Mouse (Mus musculus) MEL (cell line): ENCODE measurements around the gene Atl2. TPM values are rescaled to one million over a fixed set of nuclear protein-coding genes. Genes with fewer than 3 reads are reported as not detected.

Experiments
- DNase-seq: peaks from one replicate; pipeline ENCODE4 v3.0.0; 2011; ENCODE audit warnings: low read depth, low spot score
- H3K27ac ChIP-seq: 2 replicates; pipeline ENCODE4 v1.5.1; 2012; ENCODE audit warnings: low read depth, mild to moderate bottlenecking, control low read depth, low read length, moderate library complexity; ENCODE audit not compliant: control insufficient read depth
- H3K27me3 ChIP-seq, 2 experiments: fragments of 150-350 bp in 1 of 2; sonication (generic) in 1 of 2; 2 replicates each; pipeline ENCODE4 v1.6.1; 2012; ENCODE audit warnings: low read length in 2 of 2, mild to moderate bottlenecking in 2 of 2, improper control_type of control experiment in 1 of 2, moderate library complexity in 1 of 2; ENCODE audit not compliant: insufficient read depth in 2 of 2, control insufficient read depth in 1 of 2
- H3K36me3 ChIP-seq, 2 experiments: 2 replicates each; pipeline ENCODE4 v1.6.1; 2012 to 2014; ENCODE audit warnings: low read length in 2 of 2, improper control_type of control experiment in 1 of 2, inconsistent platforms in 1 of 2, mild to moderate bottlenecking in 1 of 2; ENCODE audit not compliant: insufficient read depth in 2 of 2, control insufficient read depth in 1 of 2
- H3K4me1 ChIP-seq, 2 experiments: fragments of 150-350 bp in 1 of 2; sonication (generic) in 1 of 2; 2 replicates each; pipeline ENCODE4 v1.6.1; 2012; ENCODE audit warnings: low read length in 2 of 2, improper control_type of control experiment in 1 of 2, mild to moderate bottlenecking in 1 of 2; ENCODE audit not compliant: insufficient read depth in 2 of 2, control insufficient read depth in 1 of 2
- H3K4me3 ChIP-seq, 2 experiments: fragments of 150-350 bp in 1 of 2; sonication (generic) in 1 of 2; 2 replicates each; pipeline ENCODE4 v1.5.1; 2012; ENCODE audit warnings: low read depth in 2 of 2, low read length in 2 of 2, mild to moderate bottlenecking in 2 of 2, moderate library complexity in 2 of 2, control low read depth in 1 of 2, improper control_type of control experiment in 1 of 2; ENCODE audit not compliant: control insufficient read depth in 1 of 2, insufficient read depth in 1 of 2
- H3K79me2 ChIP-seq: 2 replicates; pipeline ENCODE4 v1.6.1; 2012; ENCODE audit warnings: mild to moderate bottlenecking, low read length, moderate library complexity; ENCODE audit not compliant: control insufficient read depth, poor library complexity, insufficient read depth
- H3K9ac ChIP-seq: 2 replicates; pipeline ENCODE4 v1.6.1; 2012; ENCODE audit warnings: low read depth, mild to moderate bottlenecking, control low read depth, low read length, moderate library complexity; ENCODE audit not compliant: control insufficient read depth, poor library complexity, severe bottlenecking
- H3K9me3 ChIP-seq: fragments of 150-350 bp; sonication (generic); replicated peaks from 2 replicates; pipeline ENCODE4 v1.6.1; 2012; ENCODE audit warnings: mild to moderate bottlenecking, low read length, improper control_type of control experiment, moderate library complexity; ENCODE audit not compliant: insufficient read depth
- BHLHE40 ChIP-seq: IDR thresholded peaks from 2 replicates; pipeline ENCODE4 v1.6.1; 2012; ENCODE audit warnings: low read depth, mild to moderate bottlenecking, inconsistent platforms, low read length, improper control_type of control experiment, borderline replicate concordance
- CHD1 ChIP-seq: IDR thresholded peaks from 2 replicates; pipeline ENCODE4 v1.6.1; 2012; ENCODE audit warnings: low read depth, mild to moderate bottlenecking, inconsistent platforms, low read length, improper control_type of control experiment
- CHD2 ChIP-seq: IDR thresholded peaks from 2 replicates; pipeline ENCODE4 v1.6.1; 2011; ENCODE audit warnings: low read length, improper control_type of control experiment
- E2F4 ChIP-seq: IDR thresholded peaks from 2 replicates; pipeline ENCODE4 v1.6.1; 2011; ENCODE audit warnings: low read depth, low read length, improper control_type of control experiment, borderline replicate concordance
- EP300 ChIP-seq, 2 experiments: IDR thresholded peaks; 2 replicates each; pipeline ENCODE4 v1.6.1; 2011; ENCODE audit warnings: improper control_type of control experiment in 2 of 2, low read length in 2 of 2, low read depth in 1 of 2, mild to moderate bottlenecking in 1 of 2
- GATA1 ChIP-seq: IDR thresholded peaks from 2 replicates; pipeline ENCODE4 v1.6.1; 2011; ENCODE audit warnings: low read depth, low read length, improper control_type of control experiment
- MAFK ChIP-seq: IDR thresholded peaks from 2 replicates; pipeline ENCODE4 v1.6.1; 2011; ENCODE audit warnings: low read depth, mild to moderate bottlenecking, low read length, improper control_type of control experiment, borderline replicate concordance
- MAX ChIP-seq: IDR thresholded peaks from 2 replicates; pipeline ENCODE4 v1.6.1; 2011; ENCODE audit warnings: low read length, improper control_type of control experiment
- MXI1 ChIP-seq: IDR thresholded peaks from 2 replicates; pipeline ENCODE4 v1.6.1; 2011; ENCODE audit warnings: mild to moderate bottlenecking, low read depth, low read length, improper control_type of control experiment
- NRF1 ChIP-seq: IDR thresholded peaks from 2 replicates; pipeline ENCODE4 v1.6.1; 2014; ENCODE audit warnings: low read depth, mild to moderate bottlenecking, inconsistent platforms, low read length, improper control_type of control experiment, moderate library complexity; ENCODE audit not compliant: poor library complexity, insufficient read depth, severe bottlenecking
- POLR2AphosphoS5 ChIP-seq: IDR thresholded peaks from 2 replicates; pipeline ENCODE4 v1.6.1; 2012; ENCODE audit warnings: low read depth, borderline replicate concordance, mild to moderate bottlenecking, inconsistent platforms, low read length, moderate library complexity, mixed read lengths
- RAD21 ChIP-seq: IDR thresholded peaks from 2 replicates; pipeline ENCODE4 v1.6.1; 2011; ENCODE audit warnings: mild to moderate bottlenecking, low read depth, low read length, improper control_type of control experiment
- RCOR1 ChIP-seq: IDR thresholded peaks from 2 replicates; pipeline ENCODE4 v1.6.1; 2012; ENCODE audit warnings: low read depth, mild to moderate bottlenecking, inconsistent platforms, low read length, improper control_type of control experiment
- SMC3 ChIP-seq: IDR thresholded peaks from 2 replicates; pipeline ENCODE4 v1.6.1; 2011; ENCODE audit warnings: low read depth, low read length, improper control_type of control experiment
- TAL1 ChIP-seq: IDR thresholded peaks from 2 replicates; pipeline ENCODE4 v1.6.1; 2012; ENCODE audit warnings: mild to moderate bottlenecking, inconsistent platforms, low read length, moderate library complexity, mixed read lengths
- TBP ChIP-seq: IDR thresholded peaks from 2 replicates; pipeline ENCODE4 v1.8.0; 2011; ENCODE audit warnings: low read depth, low read length, improper control_type of control experiment
- TCF12 ChIP-seq: IDR thresholded peaks from 2 replicates; pipeline ENCODE4 v1.6.1; 2014; ENCODE audit warnings: low read depth, mild to moderate bottlenecking, inconsistent platforms, low read length, improper control_type of control experiment, moderate library complexity
- UBTF ChIP-seq: IDR thresholded peaks from 2 replicates; pipeline ENCODE4 v1.6.1; 2012; ENCODE audit warnings: low read depth, mild to moderate bottlenecking, inconsistent platforms, low read length, improper control_type of control experiment, moderate library complexity, borderline replicate concordance; ENCODE audit not compliant: insufficient read depth
- USF1 ChIP-seq: IDR thresholded peaks from 2 replicates; pipeline ENCODE4 v1.6.1; 2014; ENCODE audit warnings: low read depth, mild to moderate bottlenecking, inconsistent platforms, low read length, improper control_type of control experiment, moderate library complexity
- USF2 ChIP-seq, 2 experiments: IDR thresholded peaks; 2 replicates each; pipeline ENCODE4 v1.6.1; 2011 to 2012; ENCODE audit warnings: improper control_type of control experiment in 2 of 2, low read length in 2 of 2, borderline replicate concordance in 1 of 2, inconsistent platforms in 1 of 2, low read depth in 1 of 2, mild to moderate bottlenecking in 1 of 2; ENCODE audit not compliant: insufficient read depth in 1 of 2
- ZNF384 ChIP-seq: IDR thresholded peaks from 2 replicates; pipeline ENCODE4 v1.6.1; 2012; ENCODE audit warnings: low read depth, mild to moderate bottlenecking, inconsistent platforms, low read length, improper control_type of control experiment
- polyA plus RNA-seq, 2 experiments: library from polyadenylated mRNA; stranded (reverse) in 1 of 2; unstranded in 1 of 2; fragments of >175 nt in 1 of 2; fragments of >200 nt in 1 of 2; gene quantifications; 2 replicates each; pipeline versions ENCODE4 v1.2.1 to v1.2.4; 2012; ENCODE audit warnings: low replicate concordance in 2 of 2, low read depth in 1 of 2; ENCODE audit not compliant: insufficient read length in 2 of 2, insufficient read depth in 1 of 2, missing spikeins in 1 of 2
- total RNA-seq: library from RNA; depleted of rRNA; stranded (reverse); fragments of 300-350 nt; gene quantifications from 2 replicates; pipeline ENCODE4 v1.2.3, GENCODE M21; 2012

The Atl2 gene
- total and polyA plus RNA-seq, 3 experiments = 29.5 to 118 (median 43.3) TPM

DNA sequence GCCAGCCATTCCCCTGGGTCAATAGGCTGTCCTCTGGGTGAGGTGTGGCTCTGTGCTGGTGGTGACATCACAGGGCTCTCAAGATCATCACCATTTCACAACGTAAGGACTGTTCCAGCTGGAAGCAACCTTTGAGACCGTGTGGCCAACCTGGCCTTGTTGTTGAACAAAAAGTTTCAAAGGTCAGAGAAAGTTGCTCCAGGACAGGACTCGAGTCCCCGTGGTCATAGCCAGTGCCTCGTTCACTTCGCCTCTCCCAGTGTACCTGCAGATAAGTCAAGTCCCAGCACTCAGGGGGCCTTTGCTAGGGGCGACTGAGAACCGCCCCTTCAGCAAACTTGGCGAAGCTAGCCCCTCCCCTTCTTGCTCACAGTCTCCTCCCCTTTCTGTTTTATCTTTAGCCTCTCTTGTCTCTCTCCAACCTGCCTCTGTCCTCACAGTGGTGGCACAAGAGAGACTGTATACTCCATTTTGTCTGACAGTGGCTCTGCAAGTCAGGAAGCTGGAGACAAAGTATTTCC lies 22.6 kb upstream of the Atl2 start (continued):
- TF ChIP-seq UBTF = no peak

DNA sequence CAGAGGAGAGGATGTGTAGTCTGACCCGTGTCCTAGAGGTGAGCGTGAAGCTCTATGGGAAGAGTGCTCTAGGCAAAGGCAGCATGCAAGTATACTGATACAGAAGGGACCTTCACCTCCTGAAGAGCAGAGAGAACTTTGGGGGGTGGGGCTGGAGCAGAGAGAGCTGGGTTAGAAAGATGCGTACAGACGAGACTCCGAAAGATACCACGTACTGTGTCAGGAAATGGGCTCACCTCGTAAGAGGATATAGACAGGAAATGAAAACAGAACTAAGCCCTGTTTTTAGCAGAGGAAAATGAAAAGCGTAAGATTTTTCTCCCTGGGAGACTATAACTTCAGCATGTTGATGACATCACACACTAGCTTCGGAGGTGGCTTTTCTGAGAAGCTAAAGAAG lies 21.1 kb upstream of the Atl2 start:
- Histone ChIP-seq H3K27me3 (no peaks in the 10 kb centered on the region), H3K9me3 (no peaks in the 10 kb centered on the region), H3K4me1 (peaks cover 32 to 36% of the 10 kb centered on the region in 2 experiments), H3K27ac (no peak overlapping the region), H3K79me2 (no peaks in the 10 kb centered on the region), H3K4me3 (no peak overlapping the region), H3K36me3 (peaks cover 0 to 31% of the 10 kb centered on the region in 2 experiments; a peak in 2 of 4 replicates), H3K9ac (no peak overlapping the region)
- no peak for DNase-seq
- TF ChIP-seq E2F4 (no peak), TAL1 (no peak), RAD21 (no peak), USF1 (no peak), NRF1 (no peak), MAFK (no peak), CHD1 (no peak), EP300 (IDR thresholded peaks at IDR 0.05; ENCODE audit: low read depth in 1 of 2, low read length in 2 of 2) (no peak), ZNF384 (no peak), CHD2 (no peak), TBP (no peak), GATA1 (no peak), POLR2AphosphoS5 (no peak), MXI1 (no peak), TCF12 (no peak), USF2 (IDR thresholded peaks at IDR 0.05; ENCODE audit: borderline replicate concordance in 1 of 2, insufficient read depth in 1 of 2, low read depth in 1 of 2, low read length in 2 of 2) (no peak), MAX (no peak), RCOR1 (no peak)

DNA sequence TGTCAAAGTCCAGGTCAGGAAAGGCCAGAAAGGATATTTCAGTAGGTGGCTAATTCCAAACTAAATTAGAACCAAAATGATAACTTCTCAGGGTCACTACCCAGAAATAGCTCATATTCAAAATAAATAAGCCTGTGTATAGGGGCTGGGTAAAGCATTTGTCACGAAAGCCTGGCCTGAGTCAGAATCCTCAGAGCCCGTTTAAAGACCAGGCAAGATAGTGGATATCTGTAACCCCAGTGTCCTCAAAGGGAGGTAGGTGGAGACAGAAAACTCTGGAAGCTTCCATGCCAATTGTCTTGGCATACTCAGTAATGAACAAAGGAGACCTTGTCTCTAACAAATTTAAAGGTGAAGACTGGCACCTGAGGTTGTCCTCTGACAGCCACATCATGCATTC lies 16.3 kb upstream of the Atl2 start:
- Histone ChIP-seq H3K9ac (no peak overlapping the region), H3K9me3 (no peaks in the 10 kb centered on the region), H3K27ac (peak overlapping the region; percentile 7; the same call in 1 of the 2 replicates), H3K27me3 (no peaks in the 10 kb centered on the region), H3K36me3 (peaks cover 0 to 28% of the 10 kb centered on the region in 2 experiments; a peak in 2 of 4 replicates), H3K79me2 (no peaks in the 10 kb centered on the region), H3K4me3 (0 out of 4 replicates have a peak overlapping the region, but pooled peaks of 1 of the 2 experiments have one; percentile 21), H3K4me1 (peaks cover 25 to 32% of the 10 kb centered on the region in 2 experiments)
- peak; percentile 38 for DNase-seq
- TF ChIP-seq BHLHE40 (0 out of 2 replicates have a peak, but pooled peaks have one; percentile 0), MXI1 (0 out of 2 replicates have a peak, but pooled peaks have one; percentile 12), E2F4 (no peak), SMC3 (no peak), TAL1 (no peak)
